Mouse (Mus musculus): Measurements from ENCODE around the gene Gm11492. TPM values are rescaled to one million over a fixed set of nuclear protein-coding genes. Genes with fewer than 3 reads are reported as not detected.

Gm11492 gene
- total and polyA plus RNA-seq, 2 experiments from 2014 or later = not detected

DNA sequence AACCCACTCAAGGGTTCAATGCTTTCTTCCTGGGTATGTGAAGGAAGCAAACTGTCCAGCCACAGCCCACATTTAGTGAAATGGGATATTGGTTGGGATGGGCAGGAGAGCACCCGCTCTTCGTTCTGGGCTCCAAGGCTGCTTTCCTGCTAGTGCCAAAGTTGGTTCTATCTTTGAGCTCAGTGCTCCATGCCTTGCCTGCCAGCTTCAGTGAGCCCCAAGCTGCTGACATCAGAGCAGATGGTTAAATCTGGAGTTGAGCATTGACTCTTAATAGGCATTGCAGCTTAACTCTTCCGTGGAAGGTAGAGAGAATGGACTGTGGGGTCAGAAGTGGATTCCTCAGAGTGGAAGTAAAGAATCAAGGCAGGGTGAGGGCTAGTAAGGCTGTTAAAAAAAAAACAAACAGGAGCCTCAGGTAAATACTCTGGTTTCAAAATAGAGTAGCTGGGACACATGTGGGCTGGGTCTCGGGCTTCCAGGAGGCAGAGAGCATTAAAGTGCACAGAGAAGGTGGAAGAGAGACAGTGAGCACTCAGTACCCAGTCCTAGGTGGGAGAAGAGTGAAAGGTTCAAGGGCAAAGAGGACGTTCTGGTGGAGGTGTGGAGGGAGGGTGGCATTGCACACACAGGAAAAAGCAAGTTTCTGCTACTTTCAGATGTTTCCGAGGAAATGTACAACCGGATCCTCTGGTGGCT, 2.0 kb downstream of the Gm11492 start, which contains the start of gene Sept4:
Sept4 (plus strand) TSS at position 649 of the 699 bp plus-strand sequence.
- no peak for TF ChIP-seq CTCF (IDR thresholded peaks at IDR 0.05; ENCODE audit: low read depth)
- no peak within 1 kb of the TSS for H3K4me2 ChIP-seq (ENCODE audit: low read depth, low read length)
- H3K27me3 ChIP-seq (ENCODE audit: insufficient read depth, low read length) = no peaks in the 10 kb centered on the region
- no peak within 1 kb of the TSS for H3K27ac ChIP-seq
- 78% methylated on average over 7 of the region's 7 CpGs for WGBS
- ATAC-seq (no peak), DNase-seq (ENCODE audit: low spot score) (no peak)
- no peak within 1 kb of the TSS for H3K9ac ChIP-seq (replicated peaks; ENCODE audit: low read length)
- no peak within 1 kb of the TSS for H3K4me3 ChIP-seq (ENCODE audit: low read length)
- no peaks in the 10 kb centered on the region for H3K4me1 ChIP-seq (ENCODE audit: insufficient read depth, low read length)
- no peaks in the 10 kb centered on the region for H3K9me3 ChIP-seq (ENCODE audit: low read length)
- H3K36me3 ChIP-seq (ENCODE audit: insufficient read depth, low read length) = no peaks in the 10 kb centered on the region

DNA sequence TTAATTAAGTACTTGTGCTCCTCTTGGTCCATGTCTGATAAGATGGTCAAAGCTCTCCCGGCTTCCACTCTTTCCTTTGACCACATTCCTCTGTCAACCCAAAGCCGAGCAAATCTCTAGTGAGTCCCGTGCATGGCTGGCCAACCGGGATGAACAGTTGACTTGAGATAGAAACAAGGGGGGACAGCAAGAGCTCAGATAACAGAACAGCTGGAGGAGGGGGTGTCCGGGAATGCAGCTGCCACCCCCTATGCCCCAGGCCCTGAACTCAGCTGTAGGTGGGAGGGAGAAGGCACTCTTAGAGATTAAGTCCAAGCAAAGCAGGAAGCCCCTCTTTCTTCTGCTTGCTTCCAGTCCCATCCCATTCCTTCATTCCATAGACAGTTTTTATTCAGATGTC, 4.3 kb downstream of the Gm11492 start:
- H3K27me3 ChIP-seq (ENCODE audit: insufficient read depth, low read length) = no peaks in the 10 kb centered on the region
- DNase-seq (ENCODE audit: low spot score) = no peak
- TF ChIP-seq CTCF (IDR thresholded peaks at IDR 0.05; ENCODE audit: low read depth) = no peak
- no peak overlapping the region for H3K9ac ChIP-seq (replicated peaks; ENCODE audit: low read length)
- H3K4me1 ChIP-seq (ENCODE audit: insufficient read depth, low read length) = no peaks in the 10 kb centered on the region
- H3K27ac ChIP-seq = no peak overlapping the region
- H3K9me3 ChIP-seq (ENCODE audit: low read length) = no peaks in the 10 kb centered on the region
- H3K4me3 ChIP-seq (ENCODE audit: low read length) = no peak overlapping the region
- H3K4me2 ChIP-seq (ENCODE audit: low read depth, low read length) = no peak overlapping the region
- H3K36me3 ChIP-seq (ENCODE audit: insufficient read depth, low read length) = no peaks in the 10 kb centered on the region
- WGBS = 70% methylated on average over 5 of the region's 5 CpGs
- no peak for ATAC-seq

DNA sequence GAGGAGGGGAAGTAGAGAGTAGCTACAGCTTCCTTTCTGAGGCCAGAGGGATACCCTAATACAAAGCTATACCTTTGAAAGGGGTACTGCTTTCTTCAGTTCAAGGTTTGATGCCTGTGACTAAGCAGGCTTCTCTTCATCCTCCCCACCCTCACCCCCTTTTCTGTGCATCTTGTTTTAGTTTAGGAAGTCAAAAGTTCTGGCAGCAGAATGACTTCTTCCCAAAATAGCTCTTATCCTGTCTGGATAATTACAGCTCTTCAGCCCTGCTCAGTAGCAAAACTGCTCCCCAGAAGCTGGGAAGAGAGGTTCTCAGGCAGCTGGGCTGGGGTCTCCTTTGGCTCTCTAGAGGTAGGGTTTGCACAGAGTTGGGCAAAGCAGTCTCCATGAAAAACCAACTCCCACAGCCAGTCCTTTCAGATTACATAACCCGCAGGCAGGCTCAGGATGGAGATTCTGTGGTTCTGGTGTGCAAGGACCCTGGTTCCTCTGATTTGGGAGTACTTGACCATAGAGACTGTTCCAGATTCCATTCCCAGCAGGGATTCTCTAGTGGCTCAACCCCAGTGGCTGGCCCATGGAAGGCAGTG, 5.0 kb downstream of the Gm11492 start:
- Histone ChIP-seq H3K27me3 (ENCODE audit: insufficient read depth, low read length) (no peaks in the 10 kb centered on the region), H3K36me3 (ENCODE audit: insufficient read depth, low read length) (no peaks in the 10 kb centered on the region), H3K27ac (no peak overlapping the region), H3K9me3 (ENCODE audit: low read length) (no peaks in the 10 kb centered on the region), H3K4me1 (ENCODE audit: insufficient read depth, low read length) (no peaks in the 10 kb centered on the region), H3K4me3 (ENCODE audit: low read length) (no peak overlapping the region), H3K9ac (replicated peaks; ENCODE audit: low read length) (no peak overlapping the region), H3K4me2 (ENCODE audit: low read depth, low read length) (no peak overlapping the region)
- WGBS = 86% methylated on average over 1 of the region's 1 CpGs
- DNase-seq (ENCODE audit: low spot score) (no peak), ATAC-seq (no peak)
- no peak for TF ChIP-seq CTCF (IDR thresholded peaks at IDR 0.05; ENCODE audit: low read depth)

DNA sequence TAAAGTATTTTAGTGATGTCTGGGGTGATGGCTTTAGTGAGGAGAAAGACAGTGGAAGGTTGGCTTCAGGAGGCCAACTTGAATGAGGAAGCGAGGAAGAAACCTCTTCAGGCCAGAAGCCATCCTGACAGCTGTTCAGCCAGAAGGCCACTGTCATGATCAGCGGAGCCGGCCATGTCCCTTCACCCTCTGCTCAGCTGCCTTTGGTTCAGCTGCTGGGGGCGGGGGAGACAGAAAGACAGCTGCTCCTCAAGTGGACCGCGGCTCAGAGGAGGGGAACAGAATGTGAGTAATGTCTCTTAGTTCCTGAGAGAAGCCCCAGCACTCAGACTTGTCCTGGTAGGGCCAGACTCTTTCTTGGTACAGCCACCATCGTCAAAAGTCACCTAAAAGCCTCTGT, 7.3 kb downstream of the Gm11492 start:
- no peak for TF ChIP-seq CTCF (IDR thresholded peaks at IDR 0.05; ENCODE audit: low read depth)
- Histone ChIP-seq H3K27ac (no peak overlapping the region), H3K27me3 (ENCODE audit: insufficient read depth, low read length) (no peaks in the 10 kb centered on the region), H3K4me3 (ENCODE audit: low read length) (no peak overlapping the region), H3K9me3 (ENCODE audit: low read length) (no peaks in the 10 kb centered on the region), H3K9ac (replicated peaks; ENCODE audit: low read length) (no peak overlapping the region), H3K4me1 (ENCODE audit: insufficient read depth, low read length) (peaks cover 6% of the 10 kb centered on the region; the same call in 1 of the 2 replicates), H3K36me3 (ENCODE audit: insufficient read depth, low read length) (no peaks in the 10 kb centered on the region), H3K4me2 (ENCODE audit: low read depth, low read length) (no peak overlapping the region)
- DNase-seq (ENCODE audit: low spot score) (peak; percentile 31), ATAC-seq (no peak; the same call in 1 of the 2 replicates)
- WGBS = 61% methylated on average over 7 of the region's 7 CpGs

DNA sequence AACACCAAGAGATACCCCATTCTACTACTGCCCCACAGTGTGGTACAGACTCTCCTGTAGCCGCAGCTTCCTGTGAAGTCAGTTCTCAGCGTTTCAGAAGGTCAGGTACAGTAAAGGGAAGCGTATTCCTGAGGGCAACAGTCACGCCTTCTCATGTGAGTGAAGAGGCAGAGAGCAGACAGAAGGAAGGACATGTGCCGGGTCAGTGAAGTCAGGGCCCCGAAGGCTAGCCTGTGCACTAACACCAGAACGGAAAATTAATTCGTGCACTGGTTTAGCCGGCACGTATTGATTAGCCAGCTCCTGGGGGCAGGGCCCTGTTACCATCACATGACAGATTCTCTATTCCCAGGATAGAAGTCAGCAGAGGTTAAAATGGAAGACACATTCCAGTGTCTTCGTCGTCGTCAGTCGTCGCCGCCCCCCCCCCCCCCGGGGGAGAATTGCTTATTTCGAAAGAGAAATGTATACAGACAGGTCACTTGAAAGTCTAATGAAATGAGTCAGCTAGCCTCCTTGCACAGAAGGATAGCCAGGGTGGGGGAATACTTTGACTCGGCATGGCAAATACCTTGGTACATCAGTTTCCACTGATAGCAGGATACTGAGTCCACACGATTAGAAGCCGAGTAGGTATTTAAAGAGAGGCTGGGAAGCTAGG, 8.2 kb downstream of the Gm11492 start:
- Histone ChIP-seq H3K4me2 (ENCODE audit: low read depth, low read length) (no peak overlapping the region), H3K9me3 (ENCODE audit: low read length) (no peaks in the 10 kb centered on the region), H3K27ac (no peak overlapping the region), H3K36me3 (ENCODE audit: insufficient read depth, low read length) (no peaks in the 10 kb centered on the region), H3K4me3 (ENCODE audit: low read length) (no peak overlapping the region), H3K9ac (replicated peaks; ENCODE audit: low read length) (no peak overlapping the region), H3K4me1 (ENCODE audit: insufficient read depth, low read length) (peaks cover 6% of the 10 kb centered on the region; the same call in 1 of the 2 replicates), H3K27me3 (ENCODE audit: insufficient read depth, low read length) (no peaks in the 10 kb centered on the region)
- no peak for DNase-seq (ENCODE audit: low spot score)
- no peak for ATAC-seq
- 69% methylated on average over 21 of the region's 21 CpGs for WGBS
- no peak for TF ChIP-seq CTCF (IDR thresholded peaks at IDR 0.05; ENCODE audit: low read depth)

DNA sequence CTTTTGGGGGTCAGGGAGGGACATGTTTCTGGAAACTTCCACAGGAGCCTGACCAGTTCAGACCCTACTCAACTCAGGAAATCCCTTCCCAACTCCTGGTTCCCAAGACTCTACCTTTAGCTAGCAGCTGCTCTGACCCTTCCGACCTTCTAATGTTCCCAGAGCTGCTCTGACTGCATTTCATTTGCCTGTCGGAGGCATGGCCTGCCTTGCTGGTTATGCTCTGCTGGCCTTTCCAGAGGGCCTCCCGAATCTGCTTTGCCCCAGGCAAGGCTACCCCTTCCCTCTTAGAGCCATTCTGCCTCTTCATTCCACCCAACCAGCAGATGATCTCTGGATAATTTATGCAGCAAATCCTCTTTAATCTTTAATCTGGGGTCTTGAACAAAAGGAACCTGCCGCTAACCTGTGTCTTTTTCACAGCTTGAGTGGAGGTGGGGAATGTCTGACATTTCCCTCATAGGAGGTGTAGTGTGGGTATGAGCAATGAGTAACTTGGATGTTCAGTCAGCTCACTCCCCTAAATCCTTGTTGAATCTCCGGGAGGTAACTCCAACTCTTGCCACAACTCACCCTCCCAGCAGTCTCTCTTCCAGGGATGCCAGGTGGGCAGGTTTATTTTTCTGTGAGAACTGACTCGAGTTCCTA, 11.3 kb downstream of the Gm11492 start:
- ATAC-seq = no peak
- Histone ChIP-seq H3K4me2 (ENCODE audit: low read depth, low read length) (peak overlapping the region; percentile 87), H3K4me1 (ENCODE audit: insufficient read depth, low read length) (peaks cover 6% of the 10 kb centered on the region; the same call in 1 of the 2 replicates), H3K27ac (no peak overlapping the region), H3K9me3 (ENCODE audit: low read length) (no peaks in the 10 kb centered on the region), H3K27me3 (ENCODE audit: insufficient read depth, low read length) (no peaks in the 10 kb centered on the region), H3K36me3 (ENCODE audit: insufficient read depth, low read length) (no peaks in the 10 kb centered on the region), H3K4me3 (ENCODE audit: low read length) (peak overlapping the region; percentile 48), H3K9ac (replicated peaks; ENCODE audit: low read length) (peak overlapping the region; percentile 65)
- WGBS = 22% methylated on average over 6 of the region's 6 CpGs
- no peak for TF ChIP-seq CTCF (IDR thresholded peaks at IDR 0.05; ENCODE audit: low read depth)
- no peak for DNase-seq (ENCODE audit: low spot score)

Data from hindbrain, postnatal 0 days (tissue).